Mouse (Mus musculus): ENCODE data around the gene Bspry. TPM values are rescaled to one million over a fixed set of nuclear protein-coding genes. Genes with fewer than 3 reads are reported as not detected.

The Bspry gene
- polyA plus RNA-seq (2017; shearing (Covaris generic)), result 3.5 TPM

DNA sequence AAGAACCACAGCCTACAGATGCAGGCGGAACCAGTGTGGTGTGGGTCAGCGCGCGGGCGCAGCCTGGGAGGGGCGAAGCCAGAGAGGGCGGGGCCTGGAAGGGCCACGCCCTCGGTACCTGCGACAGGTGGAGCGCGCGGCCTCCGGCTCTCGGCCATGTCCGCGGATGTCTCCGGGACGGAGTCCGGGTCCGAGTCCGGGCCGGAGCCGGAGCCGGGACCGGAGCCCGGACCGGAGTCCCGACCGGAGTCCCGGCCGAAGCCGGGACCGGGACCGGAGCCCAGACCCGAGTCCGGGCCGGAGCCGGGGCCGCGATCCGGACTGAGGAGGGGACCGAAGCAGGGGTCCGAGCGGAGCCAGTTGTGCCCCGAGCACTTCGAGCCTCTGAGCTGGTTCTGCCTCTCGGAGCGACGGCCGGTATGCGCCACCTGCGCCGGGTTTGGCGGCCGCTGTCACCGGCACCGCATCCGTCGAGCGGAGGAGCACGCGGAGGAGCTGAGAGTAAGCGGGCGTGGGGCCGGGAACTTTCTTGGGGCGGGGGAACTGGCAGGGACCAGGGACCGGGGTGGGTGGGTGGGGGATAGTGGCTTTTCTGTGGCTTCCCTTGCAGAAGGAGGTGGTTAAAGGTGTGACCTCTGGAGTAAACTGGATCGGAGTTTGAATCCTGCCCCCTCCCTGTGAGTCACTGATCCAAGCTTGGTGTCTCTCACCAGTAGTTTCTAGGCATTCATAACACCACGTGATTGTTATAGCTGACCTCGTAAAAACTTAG, at the start of gene Bspry:
Bspry (plus strand) TSS at position 117 of the 772 bp plus-strand sequence.

DNA sequence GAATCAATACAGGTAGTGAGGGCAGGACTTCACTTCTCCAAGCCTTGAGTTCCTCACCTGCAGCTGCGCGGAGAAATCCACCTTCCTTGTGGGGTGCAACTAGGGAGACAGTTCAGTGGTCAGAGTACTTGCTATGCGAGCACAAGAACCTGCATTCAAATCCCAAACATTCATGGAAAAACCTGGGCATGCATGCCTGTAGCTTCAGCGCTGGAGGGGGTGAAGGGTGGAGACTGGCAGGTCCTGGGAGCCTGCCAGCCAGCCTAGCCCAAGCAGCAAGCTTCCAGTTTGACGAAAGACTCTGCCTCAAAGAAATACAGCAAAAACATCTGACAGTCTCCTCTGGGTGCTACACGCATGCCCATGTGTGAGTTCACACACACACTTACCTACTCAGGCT, 44.8 kb upstream of the Bspry start, which contains the start of gene Rnf183:
Rnf183 (minus strand) TSS at position 172 of the 400 bp plus-strand sequence.

DNA sequence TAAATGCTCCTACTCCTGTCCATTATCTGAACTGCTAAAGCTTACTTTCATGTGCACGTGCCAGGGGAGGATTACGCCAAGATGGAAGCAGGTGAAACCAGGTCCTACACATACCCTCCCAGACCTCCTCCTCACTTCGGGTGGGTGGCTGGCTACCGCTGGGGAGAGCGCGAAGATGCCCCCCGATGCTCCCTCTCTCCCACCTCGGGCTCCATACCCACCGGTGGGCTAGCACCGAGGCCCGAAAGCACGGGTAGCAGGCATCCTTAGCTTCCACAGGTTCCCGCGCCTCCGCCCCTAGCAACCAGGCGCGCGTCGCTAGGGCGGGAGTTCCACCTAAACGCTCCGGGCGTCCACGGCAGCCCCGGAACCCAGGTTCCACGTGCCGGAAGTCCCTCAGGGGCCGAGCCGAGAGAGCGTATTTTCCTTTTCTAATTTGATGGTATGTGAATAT, 9.2 kb upstream of the Bspry start, which contains the start of gene Wdr31:
Wdr31 (minus strand) TSS at position 299 of the 454 bp plus-strand sequence.

DNA sequence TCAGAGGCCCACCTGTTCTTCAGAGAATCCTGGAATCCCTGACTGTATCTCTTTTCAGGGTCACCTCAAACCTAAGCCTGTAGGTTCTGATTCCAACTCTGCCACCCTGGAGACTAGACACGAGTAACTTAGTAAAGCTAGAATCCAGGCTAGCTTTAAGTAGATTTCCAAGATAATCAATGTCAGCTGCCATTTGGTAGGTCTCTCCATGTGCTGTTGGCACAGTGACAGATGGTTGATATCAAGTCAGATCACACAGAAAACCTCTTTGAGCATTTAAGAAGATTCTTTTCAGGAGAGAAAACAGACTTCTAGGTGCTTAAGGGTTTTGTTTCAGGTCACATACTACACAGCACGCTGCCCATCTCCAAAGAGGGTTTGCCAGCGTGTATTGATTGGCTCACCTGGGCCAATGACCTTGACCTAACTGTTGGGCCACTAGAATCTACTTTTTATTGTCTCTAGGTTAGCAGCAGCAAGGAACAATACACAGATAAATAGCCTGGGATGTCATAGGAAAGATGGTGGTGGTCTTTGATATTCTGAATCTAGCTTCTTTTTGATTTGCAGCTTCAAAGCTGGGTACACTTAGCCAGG, 23.6 kb downstream of the Bspry start, which contains the start of gene Hdhd3:
Hdhd3 (minus strand) TSS at position 94 of the 597 bp plus-strand sequence.

DNA sequence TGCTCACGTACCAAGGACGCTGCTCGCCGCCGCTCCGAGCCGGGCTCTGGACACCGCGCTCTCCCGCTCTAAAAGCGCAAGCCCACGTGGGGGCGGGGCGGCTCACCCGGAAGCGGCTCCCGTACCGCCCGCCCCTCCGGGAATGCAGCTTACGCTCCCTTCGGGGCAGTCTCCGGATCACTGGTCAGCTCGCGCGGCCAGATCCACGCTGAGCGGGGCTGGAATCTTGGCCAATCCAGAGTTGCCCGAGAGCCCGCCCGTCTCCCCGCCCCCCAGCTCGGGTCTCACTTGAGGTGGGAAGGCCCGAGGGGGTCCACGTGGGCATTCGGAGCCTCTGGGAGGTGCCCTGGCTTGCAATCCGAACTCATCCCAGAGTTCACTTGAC, 40.0 kb downstream of the Bspry start, which contains the start of gene Alad:
Alad (minus strand) TSS at position 70 of the 385 bp plus-strand sequence.

DNA sequence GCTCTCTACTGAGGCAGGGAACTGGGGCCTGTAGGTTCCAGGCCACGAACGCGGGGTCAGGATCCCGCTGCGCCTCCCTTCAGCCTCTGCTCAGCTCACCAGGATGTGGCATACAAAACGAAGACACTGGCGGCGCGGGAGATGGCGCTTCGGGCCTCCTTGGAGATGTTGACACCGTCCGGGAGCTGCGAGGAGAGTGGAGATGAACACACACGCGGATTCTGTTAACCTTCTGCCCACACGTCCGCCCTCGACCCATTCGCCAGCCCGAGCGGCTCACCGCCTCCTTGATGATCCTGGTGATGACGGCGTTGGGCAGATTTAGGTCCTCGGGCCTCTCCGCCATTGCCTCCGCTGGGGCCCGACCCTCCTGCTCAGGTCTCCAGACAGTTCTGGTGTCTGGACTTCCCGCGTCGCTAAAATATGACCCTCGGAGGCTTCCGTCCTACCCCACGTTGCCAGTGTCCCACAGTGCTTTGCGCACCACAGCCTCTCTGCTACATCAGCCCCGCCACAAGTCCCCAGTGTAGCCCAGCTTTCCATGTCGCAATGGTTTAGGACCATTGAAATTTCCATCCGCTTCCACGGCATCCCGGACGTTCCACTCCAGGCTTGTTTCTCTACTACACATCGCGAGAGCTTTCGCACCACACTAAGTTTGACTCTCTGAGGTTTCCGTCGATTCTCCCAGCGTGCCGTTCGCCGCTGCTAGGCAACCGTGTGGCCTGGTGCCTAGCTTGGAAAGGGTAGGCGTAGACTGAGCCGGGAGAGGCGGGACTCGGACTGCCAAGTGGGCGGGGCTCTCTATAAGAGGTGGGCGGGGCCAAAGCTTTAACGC, 45.0 kb downstream of the Bspry start, which contains the start of the genes Pole3 and 4933430I17Rik:
Pole3 (minus strand) TSS at position 418 of the 838 bp plus-strand sequence.
4933430I17Rik (plus strand) TSS at position 719 of the 838 bp plus-strand sequence.

Other genes with a start within 250 kb of the Bspry start
- gene Zfp37, start 249.0 kb upstream of the Bspry start, polyA plus RNA-seq (2017; shearing (Covaris generic)), result not detected
- gene Slc31a2, start 217.5 kb upstream of the Bspry start, polyA plus RNA-seq (2017; shearing (Covaris generic)), result 19.2 TPM
- gene Fkbp15, start 119.5 kb upstream of the Bspry start, polyA plus RNA-seq (2017; shearing (Covaris generic)), result 63.5 TPM
- gene Slc31a1, start 119.3 kb upstream of the Bspry start, polyA plus RNA-seq (2017; shearing (Covaris generic)), result 9.3 TPM
- gene Cdc26, start 71.4 kb upstream of the Bspry start, polyA plus RNA-seq (2017; shearing (Covaris generic)), result 108 TPM
- 27.6 TPM for gene Prpf4, start 71.3 kb upstream of the Bspry start, polyA plus RNA-seq (2017; shearing (Covaris generic))
- gene Rnf183, start 44.8 kb upstream of the Bspry start, polyA plus RNA-seq (2017; shearing (Covaris generic)), result not detected
- gene Wdr31, start 9.2 kb upstream of the Bspry start, polyA plus RNA-seq (2017; shearing (Covaris generic)), result 0.46 TPM
- gene Hdhd3, start 23.4 kb downstream of the Bspry start, polyA plus RNA-seq (2017; shearing (Covaris generic)), result 1.1 TPM
- 62.7 TPM for gene Alad, start 39.9 kb downstream of the Bspry start, polyA plus RNA-seq (2017; shearing (Covaris generic))
- gene Pole3, start 45.0 kb downstream of the Bspry start, polyA plus RNA-seq (2017; shearing (Covaris generic)), result 27.1 TPM
- gene 4933430I17Rik, start 45.3 kb downstream of the Bspry start, polyA plus RNA-seq (2017; shearing (Covaris generic)), result 0.26 TPM
- 139 TPM for gene Rgs3, start 79.8 kb downstream of the Bspry start, polyA plus RNA-seq (2017; shearing (Covaris generic))

Measured in activated CD4-positive, CD25-positive, alpha-beta regulatory T cell, adult 9 weeks (primary cell).